Mouse (Mus musculus): ENCODE measurements around the gene Spink8.
A peak's percentile ranks its signal among the peaks of the same experiment; 100 is the strongest.

Spink8 gene

DNA sequence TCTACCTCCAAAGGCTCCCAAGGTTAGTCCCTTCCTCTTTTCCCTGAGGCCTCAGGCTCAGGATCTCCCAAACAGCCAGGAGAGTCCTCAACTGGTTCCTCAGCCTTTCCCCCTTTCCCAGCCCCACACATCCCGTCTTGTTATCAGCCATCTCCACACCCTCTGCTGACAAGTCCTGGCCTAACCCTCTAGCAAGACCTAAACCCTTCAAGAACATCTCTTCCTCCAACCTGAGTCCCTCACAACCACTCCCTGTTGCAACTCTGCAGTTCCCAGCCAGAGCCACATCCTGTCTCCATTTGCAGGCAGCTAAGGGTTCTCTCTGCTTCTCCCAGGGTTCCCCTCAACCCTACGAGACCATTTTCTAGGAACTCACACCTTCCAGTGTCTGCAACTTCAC lies 54.1 kb downstream of the Spink8 start:
- DNase-seq (ENCODE audit: extremely low read depth, insufficient read length, low spot score), result no peak

DNA sequence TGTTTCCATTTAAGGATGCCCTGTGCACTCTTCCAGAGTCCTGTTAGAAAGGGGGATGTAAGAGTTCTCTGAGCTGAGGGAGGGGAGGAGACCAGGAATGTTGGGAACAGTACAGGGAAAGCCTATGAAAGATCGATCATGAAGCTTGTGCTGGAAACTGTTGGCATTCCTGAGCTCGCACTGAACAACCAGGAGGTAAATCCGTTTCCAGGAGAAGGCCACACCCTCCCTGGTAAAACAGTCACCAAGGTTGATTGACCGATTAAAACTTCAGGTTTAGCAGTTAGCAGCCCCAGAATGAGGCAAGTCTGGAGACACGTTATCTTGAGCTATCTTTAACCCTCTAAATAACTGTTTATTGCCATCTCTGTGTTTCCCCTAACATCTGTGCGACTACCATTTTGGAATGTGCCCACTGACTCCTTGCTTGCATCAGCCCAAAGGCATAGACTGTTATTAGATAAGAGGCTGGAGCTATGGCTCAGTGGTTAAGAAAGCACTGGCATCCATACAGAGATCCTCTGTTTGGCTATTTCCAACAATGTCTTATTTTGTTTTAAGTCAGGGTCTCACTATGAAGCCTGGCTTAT lies 59.0 kb downstream of the Spink8 start:
- DNase-seq (ENCODE audit: extremely low read depth, insufficient read length, low spot score), result no peak

DNA sequence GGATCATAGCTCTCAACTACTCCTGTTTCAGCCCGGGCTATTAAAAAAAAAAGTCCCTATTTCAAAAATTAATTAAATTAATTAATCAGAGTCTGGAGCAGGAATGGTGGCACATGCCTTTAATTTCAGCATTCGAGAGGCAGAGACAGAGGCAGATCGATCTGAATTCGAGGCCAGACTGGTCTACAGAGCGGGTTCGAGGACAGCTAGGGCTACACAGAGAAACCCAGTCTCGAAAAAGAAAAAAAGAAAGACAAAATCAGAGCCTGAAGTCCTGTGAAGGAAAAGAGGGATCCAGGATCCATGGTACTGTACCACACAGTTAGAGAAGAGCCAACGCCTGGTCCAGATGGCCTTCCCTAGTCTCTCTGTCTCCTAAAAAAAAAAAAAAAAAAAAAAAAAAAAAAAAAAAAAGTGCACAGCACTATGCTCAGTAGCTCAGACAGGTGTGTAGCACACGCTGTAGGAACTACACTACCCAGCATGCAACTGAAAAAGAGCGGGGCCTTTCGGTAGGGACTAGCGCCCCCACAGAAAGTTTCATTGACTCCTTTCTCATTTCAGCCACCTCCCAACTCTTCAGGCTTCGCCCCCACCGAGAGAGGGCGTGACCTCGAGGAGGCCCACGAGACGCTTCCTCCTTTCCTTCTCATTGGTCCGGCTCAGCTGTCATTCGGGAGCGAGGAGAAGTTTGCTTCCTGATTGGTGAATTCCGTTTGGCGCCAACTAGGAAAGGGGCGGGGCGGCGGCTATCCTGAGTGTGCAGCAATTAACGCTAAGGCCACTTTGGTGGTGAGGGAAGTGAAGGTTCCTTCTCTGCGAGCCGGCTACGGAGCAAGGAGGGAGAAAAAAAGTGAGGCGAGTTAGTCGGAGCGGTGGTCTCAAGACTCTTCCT lies 63.0 kb downstream of the Spink8 start, which contains the start of gene Cdc25a:
Gene Cdc25a, plus strand, starts transcription at position 783 of the 895 bp plus-strand sequence.
- peak; percentile 91 for DNase-seq (ENCODE audit: extremely low read depth, insufficient read length, low spot score)

DNA sequence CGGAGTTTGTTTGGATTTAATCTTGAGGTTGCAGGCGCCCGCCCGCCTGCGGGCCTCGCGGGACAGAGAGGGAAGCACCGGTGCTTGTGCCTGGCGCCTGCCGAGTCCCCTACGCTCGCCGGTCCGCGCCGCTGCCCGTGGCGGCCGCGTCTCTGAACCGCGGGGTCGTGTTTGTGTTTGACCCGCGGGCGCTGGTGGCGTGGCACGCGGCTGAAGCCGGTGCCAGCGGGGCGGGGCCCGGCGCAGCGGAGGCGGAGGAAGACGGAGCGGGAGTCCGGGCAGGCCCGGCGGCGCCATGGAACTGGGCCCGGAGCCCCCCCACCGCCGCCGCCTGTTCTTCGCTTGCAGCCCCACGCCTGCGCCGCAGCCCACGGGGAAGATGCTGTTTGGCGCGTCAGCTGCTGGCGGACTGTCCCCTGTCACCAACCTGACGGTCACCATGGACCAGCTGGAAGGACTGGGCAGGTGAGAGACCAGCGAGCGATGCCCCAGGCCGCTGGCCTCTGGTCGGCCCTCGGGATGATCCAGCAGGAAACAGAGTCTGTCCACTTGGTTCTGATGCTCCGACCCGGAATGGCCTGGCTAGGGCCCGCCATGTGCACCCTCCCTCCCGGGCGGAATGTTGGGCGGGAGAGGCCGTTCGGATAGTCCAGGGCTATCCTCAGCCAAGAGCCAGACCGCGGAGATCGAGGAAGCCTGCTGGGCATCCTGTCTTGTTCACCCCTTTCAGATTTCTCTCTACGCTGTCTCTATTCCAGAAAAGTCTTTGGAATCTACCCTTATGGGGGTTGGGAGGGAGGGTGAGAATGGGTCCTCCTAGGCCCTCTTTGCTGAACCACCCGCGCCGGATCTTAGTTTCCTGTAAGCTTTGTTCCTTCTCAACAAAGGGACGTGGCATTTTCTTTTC lies 63.9 kb downstream of the Spink8 start:
- DNase-seq (ENCODE audit: extremely low read depth, insufficient read length, low spot score), result no peak
